Mouse (Mus musculus) myocyte (in vitro differentiated cells): ENCODE results near the gene Tspan14.

ENCODE experiments used
- CEBPB ChIP-seq: IDR thresholded peaks from 2 replicates; pipeline ENCODE4 v1.6.1; 2011; ENCODE audit warnings: mild to moderate bottlenecking, moderate library complexity; ENCODE audit not compliant: poor library complexity, insufficient read depth, severe bottlenecking
- E2F4 ChIP-seq: IDR thresholded peaks from one replicate; pipeline ENCODE4 v1.6.1; 2011; ENCODE audit warnings: mild to moderate bottlenecking, control low read depth, moderate library complexity; ENCODE audit not compliant: insufficient read depth
- MYOD1 ChIP-seq, 3 experiments: IDR thresholded peaks; one replicate each; pipeline ENCODE4 v1.6.1; 2011; ENCODE audit warnings: control low read depth in 2 of 3, low read depth in 2 of 3, mild to moderate bottlenecking in 2 of 3, moderate library complexity in 1 of 3; ENCODE audit not compliant: insufficient read length in 2 of 3, control insufficient read depth in 1 of 3
- POLR2A ChIP-seq: IDR thresholded peaks from one replicate; pipeline ENCODE4 v1.6.1; 2011; ENCODE audit warnings: low read depth, mild to moderate bottlenecking, control low read depth, moderate library complexity; ENCODE audit not compliant: insufficient read length
- POLR2AphosphoS2 ChIP-seq: IDR thresholded peaks from one replicate; pipeline ENCODE4 v1.6.1; 2011; ENCODE audit warnings: low read depth, control low read depth; ENCODE audit not compliant: insufficient read length
- REST ChIP-seq: IDR thresholded peaks from one replicate; pipeline ENCODE4 v1.6.1; 2011; ENCODE audit warnings: mild to moderate bottlenecking, control low read depth, moderate library complexity; ENCODE audit not compliant: insufficient read depth, insufficient read length
- SRF ChIP-seq: IDR thresholded peaks from one replicate; pipeline ENCODE4 v1.6.1; 2011; ENCODE audit warnings: low read depth; ENCODE audit not compliant: control insufficient read depth, insufficient read length
- USF1 ChIP-seq: IDR thresholded peaks from one replicate; pipeline ENCODE4 v1.6.1; 2011; ENCODE audit warnings: low read depth, mild to moderate bottlenecking, control low read depth, moderate library complexity

GRCm38 (mm10) chr14:40933328-40933727 lies 33.3 kb downstream of the Tspan14 start:
- TF ChIP-seq SRF (no peak), POLR2A (no peak), CEBPB (no peak), POLR2AphosphoS2 (no peak), USF1 (no peak), E2F4 (no peak), MYOD1 (IDR thresholded peaks at IDR 0.05; ENCODE audit: control insufficient read depth in 1 of 3, insufficient read length in 2 of 3, low read depth in 2 of 3) (no peak), REST (no peak)
